Mouse (Mus musculus) bone marrow macrophage, adult 2 months (primary cell): ENCODE data around the gene Tex14.

Source experiments
- CTCF ChIP-seq: IDR thresholded peaks from 2 replicates; pipeline ENCODE4 v1.5.1; 2012; ENCODE audit warnings: low read depth, mild to moderate bottlenecking, low read length, moderate library complexity
- POLR2A ChIP-seq: IDR thresholded peaks from 2 replicates; pipeline ENCODE4 v1.6.1; 2012; ENCODE audit warnings: mild to moderate bottlenecking, low read depth, low read length, borderline replicate concordance

- TF ChIP-seq CTCF (no peak), POLR2A (no peak)
Observed at GRCm38 (mm10) chr11:87568255-87568953, 163.5 kb downstream of the Tex14 start, which contains the start of gene Sept4.
